Mouse (Mus musculus) A20 (cell line): ENCODE data around the gene Rfx4.

ENCODE experiments used
- DNase-seq: peaks from one replicate; pipeline ENCODE4 v3.0.0-alpha.2; 2011; ENCODE audit warnings: low read depth, low spot score

The Rfx4 gene

GRCm38 (mm10) chr10:84755786-84756203 lies at the start of gene Rfx4:
Rfx4 (plus strand) TSS chr10:84756062.
- no peak for DNase-seq

- DNase-seq = no peak
These were observed 49.3 kb upstream of the Rfx4 start for GRCm38 (mm10) chr10:84706543-84706942.

DNA sequence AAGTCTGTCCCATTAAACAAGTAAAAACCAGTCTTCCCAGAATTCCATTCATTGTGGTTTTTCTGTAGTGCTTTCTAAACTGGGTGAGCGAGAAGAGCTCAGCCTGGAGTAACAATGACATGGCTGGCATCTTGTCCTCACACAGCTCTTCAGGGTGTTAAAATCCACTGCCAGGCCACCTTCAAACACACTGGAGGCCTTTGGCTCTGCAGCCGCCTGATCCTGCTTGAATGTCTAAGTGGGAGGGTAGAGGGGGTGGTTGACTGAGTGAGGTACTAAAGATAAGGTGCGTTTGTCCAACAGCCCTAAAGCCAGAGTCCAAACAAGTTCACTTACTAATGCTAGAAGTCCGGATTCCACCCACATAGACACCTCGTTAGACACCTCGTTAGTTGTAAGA lies 48.6 kb upstream of the Rfx4 start:
- no peak for DNase-seq

GRCm38 (mm10) chr10:84707752-84708530 lies 47.9 kb upstream of the Rfx4 start:
- DNase-seq = no peak

- no peak for DNase-seq
These were observed 45.7 kb upstream of the Rfx4 start for GRCm38 (mm10) chr10:84710192-84710591.

DNA sequence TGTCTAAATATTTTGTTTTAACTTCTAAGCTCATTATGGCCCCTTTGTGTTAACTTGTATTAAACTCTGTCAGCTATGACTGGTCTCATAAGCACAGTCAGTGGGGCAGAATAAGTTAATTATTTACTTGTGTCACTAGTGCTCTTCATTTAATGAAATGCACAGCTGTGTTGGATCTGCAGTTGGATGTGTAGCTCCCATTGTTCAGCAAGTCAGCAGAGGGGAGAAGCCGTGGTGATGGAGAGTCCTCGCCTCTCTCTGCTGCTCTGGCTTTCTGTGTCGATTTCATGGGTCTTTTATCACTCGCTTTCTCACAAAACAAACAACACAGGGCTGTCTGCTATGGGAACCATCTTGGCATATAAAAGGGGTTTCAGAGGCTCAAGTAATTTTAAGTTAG lies 45.0 kb upstream of the Rfx4 start:
- no peak for DNase-seq

DNA sequence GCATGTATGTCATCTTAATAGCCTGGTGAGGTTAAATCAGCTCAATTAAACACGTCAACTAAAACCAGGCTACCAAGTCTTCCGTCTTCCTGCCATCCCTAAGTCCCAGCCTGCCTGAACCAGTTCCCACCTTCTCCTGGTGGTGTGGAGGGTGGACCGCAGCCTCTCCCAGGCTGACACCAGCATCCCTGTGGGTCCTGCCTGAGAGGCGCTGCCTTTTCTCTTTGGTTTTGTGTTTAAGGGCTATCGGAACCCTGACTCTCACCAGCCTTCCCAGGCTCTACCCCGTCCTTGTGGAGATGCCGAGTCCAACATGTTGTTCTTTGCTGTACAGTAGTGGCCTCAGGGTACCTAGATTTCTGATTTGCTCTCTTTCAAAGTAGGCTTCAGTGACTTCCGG lies 44.4 kb upstream of the Rfx4 start:
- DNase-seq = no peak

- DNase-seq = no peak
These were observed 43.9 kb upstream of the Rfx4 start for GRCm38 (mm10) chr10:84711940-84712339.

- no peak for DNase-seq
These were observed 43.3 kb upstream of the Rfx4 start for GRCm38 (mm10) chr10:84712532-84712931.

- no peak for DNase-seq
These were observed 42.8 kb upstream of the Rfx4 start for GRCm38 (mm10) chr10:84713043-84713442.

- DNase-seq = no peak
These were observed 40.2 kb upstream of the Rfx4 start for GRCm38 (mm10) chr10:84715639-84716038.

DNA sequence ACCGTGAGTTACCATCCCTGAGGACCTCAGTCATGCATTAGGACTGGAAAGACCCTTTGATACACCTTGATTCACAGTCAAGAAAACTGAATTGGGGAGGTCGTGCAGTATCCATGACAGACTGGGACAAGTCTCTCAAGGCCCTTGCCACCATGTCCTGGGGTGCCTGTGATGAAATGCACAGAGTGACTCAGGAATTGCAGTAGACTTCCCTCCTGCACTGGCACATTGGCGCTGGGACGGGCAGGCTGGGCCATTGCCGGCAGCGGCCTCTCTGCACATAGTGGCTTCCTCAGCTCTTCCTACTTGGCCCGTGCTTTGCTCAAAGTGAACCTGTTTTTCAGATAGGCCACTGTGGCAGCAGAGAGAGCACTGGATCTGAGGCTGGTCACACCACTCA lies 39.3 kb upstream of the Rfx4 start:
- DNase-seq = no peak

DNA sequence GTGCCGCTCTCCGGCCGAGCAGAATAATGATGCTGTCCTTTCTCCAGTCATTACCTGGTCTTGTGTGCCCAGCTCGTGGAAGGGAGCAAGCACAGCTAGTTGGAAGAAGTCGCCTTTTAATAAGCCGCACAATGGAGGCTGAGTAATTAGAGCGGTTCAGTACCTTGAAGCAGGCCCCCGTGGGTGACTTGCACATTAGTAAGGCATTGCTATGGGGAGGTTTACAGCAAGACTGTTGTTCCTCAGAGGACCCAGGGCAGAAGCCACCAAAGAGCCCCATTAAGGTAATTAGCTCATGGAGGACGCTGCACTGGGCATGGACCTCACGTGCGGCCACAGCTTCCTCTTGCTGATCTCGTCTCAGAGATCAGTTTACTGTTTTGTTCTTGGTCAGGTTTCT lies 33.2 kb upstream of the Rfx4 start:
- DNase-seq = no peak

DNA sequence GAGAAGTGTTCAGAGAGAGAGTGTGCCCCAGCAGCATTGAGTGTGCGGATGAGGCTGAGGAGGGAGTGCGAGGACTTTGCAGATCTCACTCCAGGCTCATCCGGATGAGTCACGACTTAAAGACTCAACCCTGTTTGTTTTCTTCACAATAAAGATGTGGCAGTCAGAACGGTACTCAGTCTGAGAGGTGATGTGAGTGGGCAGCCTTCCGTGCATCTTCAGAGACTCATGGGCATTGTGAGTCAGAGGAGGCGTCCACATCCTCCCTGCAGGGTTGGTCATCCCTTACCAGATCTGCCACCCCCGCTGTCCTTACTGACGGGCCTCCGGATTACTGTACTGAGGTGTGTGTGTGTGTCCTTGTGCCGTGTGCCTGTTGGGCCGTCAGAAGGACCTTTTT lies 28.9 kb upstream of the Rfx4 start:
- DNase-seq = no peak

DNA sequence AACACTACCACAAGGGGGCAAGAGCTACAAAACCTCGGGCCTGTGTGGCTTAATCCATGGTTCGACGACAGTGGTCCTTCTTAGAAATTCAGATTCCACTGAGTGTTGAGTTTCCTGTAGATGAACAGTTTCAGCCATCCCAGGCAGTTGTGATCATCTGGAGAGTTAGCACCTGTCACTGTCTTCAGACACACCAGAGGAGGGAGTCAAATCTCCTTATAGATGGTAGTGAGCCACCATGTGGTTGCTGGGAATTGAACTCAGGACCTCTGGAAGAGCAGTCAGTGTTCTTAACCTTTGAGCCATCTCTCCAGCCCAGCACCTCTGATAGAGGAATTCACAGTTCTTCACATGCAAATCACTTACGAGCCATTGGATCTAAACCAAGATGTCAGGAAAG lies 28.1 kb upstream of the Rfx4 start:
- no peak for DNase-seq

- DNase-seq = peak; percentile 24
These were observed 25.8 kb upstream of the Rfx4 start for GRCm38 (mm10) chr10:84730078-84730477.

- DNase-seq = no peak
These were observed 24.9 kb upstream of the Rfx4 start for GRCm38 (mm10) chr10:84730956-84731355.

- no peak for DNase-seq
These were observed 22.4 kb upstream of the Rfx4 start for GRCm38 (mm10) chr10:84733511-84733910.

DNA sequence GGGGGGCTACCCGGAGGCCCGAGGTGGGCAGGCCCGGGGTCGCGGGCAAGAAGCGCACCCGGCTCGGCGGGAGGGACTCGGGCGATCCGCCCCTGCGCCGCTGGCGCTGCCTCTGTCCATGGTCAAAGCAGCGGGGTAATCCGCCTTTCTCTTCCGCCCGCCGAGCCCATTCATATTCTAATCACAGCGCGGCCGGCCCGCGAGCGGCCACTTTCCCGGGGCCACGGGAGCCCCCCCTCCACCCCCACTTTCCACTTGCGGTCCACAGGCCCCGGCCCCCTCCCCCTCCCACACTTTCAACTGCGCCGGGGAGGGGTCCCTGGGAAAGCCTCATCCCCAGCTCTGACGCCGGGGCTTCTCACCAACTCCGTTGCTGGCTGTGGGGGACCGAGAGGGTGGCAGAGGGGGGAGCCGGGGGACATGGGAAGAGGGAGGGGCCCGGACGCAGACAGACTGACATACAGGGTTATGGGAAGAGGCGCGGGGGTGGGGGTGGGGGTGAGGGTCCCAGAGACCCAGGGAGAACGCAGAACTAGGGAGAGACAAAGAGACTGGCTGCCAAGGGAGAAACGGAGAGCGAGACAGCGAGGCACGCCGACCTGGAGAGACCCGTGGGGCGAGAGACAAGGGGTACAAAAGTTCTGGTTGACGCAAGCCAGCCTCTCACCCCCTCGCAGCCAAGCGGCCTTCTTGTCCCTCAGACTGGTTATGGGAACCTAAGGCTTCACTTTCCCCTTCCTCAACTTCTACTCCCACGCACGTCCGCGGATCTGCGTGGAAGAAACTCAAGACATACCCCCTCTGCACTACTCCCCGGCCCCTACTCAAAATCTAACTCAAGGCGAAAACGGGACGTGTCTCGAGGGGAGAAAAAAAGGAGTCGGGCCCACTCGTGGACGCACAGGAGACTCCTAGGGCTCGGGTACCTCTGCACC lies 744 bp upstream of the Rfx4 start:
- no peak for DNase-seq

DNA sequence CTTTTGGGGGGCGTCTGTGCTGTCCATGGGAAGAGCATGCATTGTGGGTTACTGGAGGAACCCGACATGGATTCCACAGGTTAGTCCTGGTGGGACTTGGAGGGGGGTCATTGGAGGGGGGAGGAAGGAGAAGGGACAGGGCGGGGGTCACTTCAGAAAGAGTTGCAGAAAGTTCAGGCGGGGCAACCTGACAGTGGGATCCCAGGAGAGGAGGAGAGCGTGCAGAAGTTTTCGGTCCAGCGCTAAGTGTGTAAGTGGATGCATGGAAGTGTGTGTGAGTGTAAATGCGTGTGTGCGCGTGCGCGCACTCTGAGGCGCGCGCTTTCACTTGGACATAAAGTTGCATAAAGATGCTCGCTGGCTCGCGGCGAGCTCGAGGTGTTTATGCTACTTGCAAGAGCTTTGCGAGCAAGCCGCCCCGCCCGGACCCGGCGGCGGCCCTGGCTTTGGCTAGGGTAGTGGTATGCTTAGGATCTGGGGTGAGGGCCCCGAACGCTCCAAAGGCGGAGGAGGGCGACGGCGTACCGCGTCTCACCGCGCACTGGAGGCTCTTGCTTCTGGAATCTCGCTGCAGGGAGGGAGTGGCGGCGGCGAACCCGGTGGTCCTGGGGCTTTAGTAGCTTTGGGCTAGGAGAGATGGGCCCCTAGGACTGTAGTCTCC lies 703 bp downstream of the Rfx4 start:
- no peak for DNase-seq

- no peak for DNase-seq
These were observed 1.8 kb downstream of the Rfx4 start for GRCm38 (mm10) chr10:84757426-84758199.

DNA sequence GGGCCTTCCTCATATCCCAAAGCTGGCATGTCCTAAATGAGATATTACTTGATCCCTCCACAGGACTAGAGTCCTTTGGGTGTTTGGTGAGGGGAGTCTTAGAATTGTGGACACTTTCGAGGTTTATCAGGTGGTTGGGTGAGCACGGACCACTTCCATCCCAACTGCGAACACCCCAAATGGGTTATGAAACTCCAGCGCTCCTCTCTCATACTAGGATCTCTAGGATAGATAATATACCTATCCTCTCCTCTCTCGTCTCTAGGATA lies 2.3 kb downstream of the Rfx4 start:
- no peak for DNase-seq
